Comparison of ENCODE assay signal across 22 mouse cellular contexts in the genomic region with DNA sequence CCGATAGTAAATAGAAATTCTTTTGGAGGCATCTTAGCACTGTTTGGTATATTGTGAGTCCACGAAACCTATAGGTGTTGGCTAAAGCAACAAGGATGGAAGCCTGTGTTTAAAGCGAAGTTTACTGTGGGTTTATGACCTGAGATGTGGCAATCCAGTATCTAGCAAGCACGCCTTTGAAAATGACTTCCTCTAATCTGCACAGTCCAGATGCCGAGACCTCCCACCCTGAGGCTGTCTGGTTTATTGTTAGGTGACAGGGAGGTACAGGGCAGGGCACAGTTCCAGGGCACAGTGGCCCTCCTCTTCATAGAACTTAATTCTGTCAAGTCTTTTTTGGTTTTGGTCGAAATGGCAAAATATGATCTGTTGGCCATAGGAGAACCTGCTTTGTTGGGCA. TPM values are rescaled to one million over a fixed set of nuclear protein-coding genes. Genes with fewer than 3 reads are reported as not detected.
DNase-seq lines count a peak whose midpoint lies in the region; ATAC-seq and TF ChIP-seq lines count a peak whose summit lies in the region.
"Had no signal": no experiment of that assay in that cellular context is flagged by ENCODE, and none has a peak within 500 bp of the region (broad histone marks: within the 10 kb centered on the region; RNA-seq: fewer than 3 reads in every experiment).

No protein-coding gene starts in this region.

- H3K27ac ChIP-seq in MEL (ENCODE audit: control insufficient read depth, low read depth, low read length) = no peak overlapping the region
- H3K27ac ChIP-seq in liver, embryonic 12.5 days = no peak overlapping the region; the same call in 1 of the 2 replicates
- H3K27ac ChIP-seq in gastrocnemius, adult 2 months = no peak overlapping the region
- H3K27ac ChIP-seq: embryonic facial prominence, embryonic 12.5 days; forebrain, embryonic 12.5 days; hindbrain, embryonic 14.5 days; limb, embryonic 12.5 days; midbrain, embryonic 13.5 days; neural tube, embryonic 12.5 days had no signal

- H3K79me2 ChIP-seq in MEL (ENCODE audit: control insufficient read depth, insufficient read depth, low read length, poor library complexity) = no peaks in the 10 kb centered on the region

- peak; percentile 66 for DNase-seq in MEL (ENCODE audit: low read depth, low spot score)
- no peak for DNase-seq in frontal cortex, postnatal 14 days (ENCODE audit: low spot score in 2 of 2)
- DNase-seq in gastrocnemius, adult 2 months = no peak
- no peak for DNase-seq in retina, postnatal 1 day
- DNase-seq: cerebellum, adult 11 months; cerebellum, adult 9-11 months; kidney, postnatal 36 days; layer of hippocampus, postnatal 36 days; lung, adult 18-20 months; lung, postnatal 10 days; thymus, postnatal 25 days had no signal

- peak; percentile 82 for ATAC-seq in granulocyte monocyte progenitor cell, adult 5-6 weeks (replicated peaks; ENCODE audit: poor library complexity, severe bottlenecking)
- peak; percentile 85 for ATAC-seq in liver, embryonic 12.5 days
- ATAC-seq in megakaryocyte progenitor cell, adult 5-6 weeks (replicated peaks; ENCODE audit: poor library complexity) = peak; percentile 79
- ATAC-seq: inflammation-experienced regulatory T-cells, adult 6 months; midbrain, embryonic 13.5 days had no signal

- H3K36me3 ChIP-seq in MEL (ENCODE audit: control insufficient read depth in 1 of 2, insufficient read depth in 2 of 2, low read length in 2 of 2) = peaks cover 0 to 3% of the 10 kb centered on the region in 2 experiments; a peak in 2 of 4 replicates
- H3K36me3 ChIP-seq in liver, embryonic 12.5 days = peaks cover 97% of the 10 kb centered on the region

- H3K4me2 ChIP-seq in liver, embryonic 12.5 days = 0 out of 2 replicates have a peak overlapping the region, but pooled peaks have one; percentile 17
- H3K4me2 ChIP-seq: embryonic facial prominence, embryonic 12.5 days; forebrain, embryonic 12.5 days; hindbrain, embryonic 14.5 days; limb, embryonic 12.5 days; midbrain, embryonic 13.5 days; neural tube, embryonic 12.5 days had no signal

- no peak overlapping the region for H3K9ac ChIP-seq in MEL (ENCODE audit: control insufficient read depth, low read depth, low read length, poor library complexity, severe bottlenecking)
- 0 out of 2 replicates have a peak overlapping the region, but pooled peaks have one; percentile 8 for H3K9ac ChIP-seq in liver, embryonic 12.5 days
- H3K9ac ChIP-seq: embryonic facial prominence, embryonic 12.5 days; forebrain, embryonic 12.5 days; hindbrain, embryonic 14.5 days; limb, embryonic 12.5 days; midbrain, embryonic 13.5 days; neural tube, embryonic 12.5 days had no signal

- WGBS in liver, embryonic 12.5 days (ENCODE audit: insufficient replicate concordance) = 56% methylated on average over 6 of the region's 6 CpGs

- intact Hi-C loops in gastrocnemius, adult 2 months (cut with DNase I) = loop anchor here (10.0 kb wide), 2 partner anchors 482 to 692 kb away; no protein-coding TSS in a partner anchor

- no peaks in the 10 kb centered on the region for H3K9me3 ChIP-seq in MEL (replicated peaks; ENCODE audit: insufficient read depth, low read length)
- H3K9me3 ChIP-seq in liver, embryonic 12.5 days (replicated peaks) = no peaks in the 10 kb centered on the region
- H3K9me3 ChIP-seq: embryonic facial prominence, embryonic 12.5 days; forebrain, embryonic 12.5 days; limb, embryonic 12.5 days; midbrain, embryonic 13.5 days; neural tube, embryonic 12.5 days had no signal

- H3K4me1 ChIP-seq in MEL (ENCODE audit: control insufficient read depth in 1 of 2, insufficient read depth in 2 of 2, low read length in 2 of 2) = no peaks in the 10 kb centered on the region
- H3K4me1 ChIP-seq in liver, embryonic 12.5 days = peaks cover 26% of the 10 kb centered on the region
- H3K4me1 ChIP-seq: embryonic facial prominence, embryonic 12.5 days; forebrain, embryonic 12.5 days; limb, embryonic 12.5 days; midbrain, embryonic 13.5 days; neural tube, embryonic 12.5 days had no signal

- no peak overlapping the region for H3K4me3 ChIP-seq in MEL (ENCODE audit: control insufficient read depth in 1 of 2, insufficient read depth in 1 of 2, low read depth in 2 of 2, low read length in 2 of 2)
- H3K4me3 ChIP-seq in liver, embryonic 12.5 days = no peak overlapping the region
- no peak overlapping the region for H3K4me3 ChIP-seq in gastrocnemius, adult 2 months
- H3K4me3 ChIP-seq: embryonic facial prominence, embryonic 12.5 days; erythroblast, embryonic 14.5 days; forebrain, embryonic 12.5 days; limb, embryonic 12.5 days; midbrain, embryonic 13.5 days; neural tube, embryonic 12.5 days had no signal

- no peak for TF ChIP-seq CTCF in MEL (IDR thresholded peaks at IDR 0.05 in 2 of 3, conservative IDR thresholded peaks at IDR 0.05 in 1 of 3; ENCODE audit: control insufficient read depth in 1 of 3, insufficient read depth in 1 of 3, low read depth in 2 of 3, low read length in 3 of 3, poor library complexity in 1 of 3, severe bottlenecking in 1 of 3)
- no peak for TF ChIP-seq CTCF in gastrocnemius, adult 2 months (IDR thresholded peaks at IDR 0.05)

- TF ChIP-seq POLR2A in MEL (IDR thresholded peaks at IDR 0.05; ENCODE audit: control insufficient read depth in 1 of 2, insufficient read depth in 1 of 2, low read depth in 1 of 2, low read length in 2 of 2, poor library complexity in 1 of 2) = no peak

- no peak for TF ChIP-seq RAD21 in MEL (IDR thresholded peaks at IDR 0.05; ENCODE audit: low read depth, low read length)

- TF ChIP-seq EP300 in MEL (IDR thresholded peaks at IDR 0.05; ENCODE audit: low read depth in 1 of 2, low read length in 2 of 2) = 0 out of 4 replicates have a peak, but pooled peaks of 1 of the 2 experiments have one; percentile 22

- no peaks in the 10 kb centered on the region for H3K27me3 ChIP-seq in MEL (ENCODE audit: control insufficient read depth in 1 of 2, insufficient read depth in 2 of 2, low read length in 2 of 2)
- H3K27me3 ChIP-seq in liver, embryonic 12.5 days (replicated peaks) = no peaks in the 10 kb centered on the region
- H3K27me3 ChIP-seq: embryonic facial prominence, embryonic 12.5 days; forebrain, embryonic 12.5 days; limb, embryonic 12.5 days; midbrain, embryonic 13.5 days; neural tube, embryonic 12.5 days had no signal

TF ChIP-seq in MEL, 35 proteins besides CTCF, POLR2A, EP300 and RAD21:
- TF ChIP-seq TAL1 (IDR thresholded peaks at IDR 0.05; ENCODE audit: low read length) (peak; percentile 63), MEF2A (IDR thresholded peaks at IDR 0.05; ENCODE audit: extremely low read depth, insufficient replicate concordance, low read depth, low read length, poor library complexity, severe bottlenecking) (no peak)

RNA-seq across cellular contexts. Expression of gene Spg7, which starts 14.5 kb away (rescaled TPM):
- total RNA-seq in MEL (2012; rRNA removed) = 28.9 and 32.0 TPM in 2 replicates
- 10 to 100 TPM in 1 of 2 experiments, not detected in 1; 36.0 TPM for polyA plus RNA-seq in MEL (2012; ENCODE audit: insufficient read depth in 1 of 2, insufficient read length in 2 of 2, low read depth in 1 of 2, low replicate concordance in 2 of 2, missing spikeins in 1 of 2)
- 29.5 and 40.3 TPM in 2 replicates for total RNA-seq in granulocyte monocyte progenitor cell, adult 5-6 weeks (2014; fragmentation: Nextera tagmentation)
- total RNA-seq in granulocyte monocyte progenitor cell, adult 5-6 weeks (2017) = 47.3 and 65.5 TPM in 2 replicates
- polyA plus RNA-seq in liver, embryonic 12.5 days (2016; fragmentation: Nextera tagmentation; extraction: Ambion mirVana) = 40.0 TPM in 2 replicates
- 33.1 and 49.6 TPM in 2 replicates for total RNA-seq in megakaryocyte progenitor cell, adult 5-6 weeks (2015)
- 61.1 and 74.1 TPM in 2 replicates for total RNA-seq in megakaryocyte progenitor cell, adult 5-6 weeks (2017)
- 10 to 100 TPM; 67.4 to 74.9 TPM for total RNA-seq in gastrocnemius, adult 2 months (2021)

RNA-seq across cellular contexts. Expression of gene Rpl13, which starts 24.9 kb away (rescaled TPM):
- total RNA-seq in MEL (2012; rRNA removed) = 2,918 and 3,113 TPM in 2 replicates
- polyA plus RNA-seq in MEL (2012; ENCODE audit: insufficient read depth in 1 of 2, insufficient read length in 2 of 2, low read depth in 1 of 2, low replicate concordance in 2 of 2, missing spikeins in 1 of 2) = 1,000 to 10,000 TPM in 1 of 2 experiments, not detected in 1; 1,306 TPM
- total RNA-seq in granulocyte monocyte progenitor cell, adult 5-6 weeks (2014; fragmentation: Nextera tagmentation) = 1,716 and 2,163 TPM in 2 replicates
- 2,167 and 2,701 TPM in 2 replicates for total RNA-seq in granulocyte monocyte progenitor cell, adult 5-6 weeks (2017)
- polyA plus RNA-seq in liver, embryonic 12.5 days (2016; fragmentation: Nextera tagmentation; extraction: Ambion mirVana) = 1,452 and 1,476 TPM in 2 replicates
- 1,201 and 1,251 TPM in 2 replicates for total RNA-seq in megakaryocyte progenitor cell, adult 5-6 weeks (2015)
- total RNA-seq in megakaryocyte progenitor cell, adult 5-6 weeks (2017) = 3,072 and 3,507 TPM in 2 replicates
- total RNA-seq in gastrocnemius, adult 2 months (2021) = 100 to 1,000 TPM; 389 to 466 TPM

RNA-seq across cellular contexts. Expression of gene Ankrd11, which starts 35.1 kb away (rescaled TPM):
- total RNA-seq in MEL (2012; rRNA removed) = 49.2 and 57.8 TPM in 2 replicates
- 100 to 1,000 TPM in 1 of 2 experiments, 10 to 100 TPM in 1; 87.7 to 235 TPM for polyA plus RNA-seq in MEL (2012; ENCODE audit: insufficient read depth in 1 of 2, insufficient read length in 2 of 2, low read depth in 1 of 2, low replicate concordance in 2 of 2, missing spikeins in 1 of 2)
- total RNA-seq in granulocyte monocyte progenitor cell, adult 5-6 weeks (2014; fragmentation: Nextera tagmentation) = 86.3 and 104 TPM in 2 replicates
- 63.3 and 63.9 TPM in 2 replicates for total RNA-seq in granulocyte monocyte progenitor cell, adult 5-6 weeks (2017)
- 43.9 and 44.0 TPM in 2 replicates for polyA plus RNA-seq in liver, embryonic 12.5 days (2016; fragmentation: Nextera tagmentation; extraction: Ambion mirVana)
- total RNA-seq in megakaryocyte progenitor cell, adult 5-6 weeks (2015) = 76.4 and 79.6 TPM in 2 replicates
- 69.2 and 72.6 TPM in 2 replicates for total RNA-seq in megakaryocyte progenitor cell, adult 5-6 weeks (2017)
- 10 to 100 TPM; 60.3 to 62.1 TPM for total RNA-seq in gastrocnemius, adult 2 months (2021)

RNA-seq across cellular contexts. Expression of gene Cpne7, which starts 40.0 kb away (rescaled TPM):
- total RNA-seq in MEL (2012; rRNA removed) = 2.2 and 3.5 TPM in 2 replicates
- polyA plus RNA-seq in MEL (2012; ENCODE audit: insufficient read depth in 1 of 2, insufficient read length in 2 of 2, low read depth in 1 of 2, low replicate concordance in 2 of 2, missing spikeins in 1 of 2) = 1 to 10 TPM in 1 of 2 experiments, not detected in 1; 4.5 TPM
- total RNA-seq in granulocyte monocyte progenitor cell, adult 5-6 weeks (2014; fragmentation: Nextera tagmentation) = not detected in 2 replicates
- not detected in 2 replicates for total RNA-seq in granulocyte monocyte progenitor cell, adult 5-6 weeks (2017)
- 2.8 and 2.9 TPM in 2 replicates for polyA plus RNA-seq in liver, embryonic 12.5 days (2016; fragmentation: Nextera tagmentation; extraction: Ambion mirVana)
- total RNA-seq in megakaryocyte progenitor cell, adult 5-6 weeks (2015) = not detected in 2 replicates
- total RNA-seq in megakaryocyte progenitor cell, adult 5-6 weeks (2017) = not detected in 2 replicates
- total RNA-seq in gastrocnemius, adult 2 months (2021) = under 1 TPM; 0.13 to 0.20 TPM
